ENCODE assay signal across 8 mouse cellular contexts in the genomic region with DNA sequence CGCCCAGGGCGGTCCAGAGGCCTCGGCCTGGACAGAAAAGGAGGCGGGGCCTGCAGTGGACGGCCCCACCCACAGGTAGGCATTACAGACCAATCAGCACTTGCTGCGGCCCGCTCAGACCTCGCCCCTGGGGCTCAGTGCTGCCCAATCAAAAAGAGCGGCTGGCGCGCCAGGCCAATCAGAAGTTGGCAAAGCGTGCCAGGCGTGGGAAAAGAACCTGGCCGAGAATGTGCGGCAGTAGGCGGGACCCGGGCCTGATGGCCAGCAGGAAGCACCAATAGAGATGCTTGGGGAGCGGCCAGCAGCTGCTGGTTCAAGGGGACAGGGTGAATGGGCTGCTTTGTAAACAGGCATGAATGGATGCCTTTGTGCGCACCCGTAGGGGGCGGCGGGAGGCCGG. TPM values are rescaled to one million over a fixed set of nuclear protein-coding genes. Genes with fewer than 3 reads are reported as not detected.
DNase-seq lines count a peak whose midpoint lies in the region; ATAC-seq lines count a peak whose summit lies in the region.

A gene (minus strand): TSS at position 41 of the 400 bp plus-strand sequence.

- peak; percentile 95 to 97 for DNase-seq in adrenal gland, adult (ENCODE audit: inconsistent age in 2 of 2, low spot score in 1 of 2)
- DNase-seq in cerebellum, postnatal 4 days (ENCODE audit: low spot score in 2 of 2): peak; percentile 84 to 89
- DNase-seq in frontal cortex, postnatal 36 days (ENCODE audit: low spot score in 2 of 2): peak; percentile 89 to 94
- peak; percentile 92 to 96 for DNase-seq in layer of hippocampus, postnatal 10 days (ENCODE audit: low spot score in 2 of 2)
- DNase-seq in ovary, postnatal 14 days (ENCODE audit: low spot score): peak; percentile 76
- DNase-seq in urinary bladder, postnatal 10 days (ENCODE audit: low spot score): peak; percentile 36

- no peaks in the 10 kb centered on the region for H3K36me3 ChIP-seq in hindbrain, embryonic 13.5 days
- H3K36me3 ChIP-seq in lung, embryonic 15.5 days: no peaks in the 10 kb centered on the region

- peak; percentile 96 for ATAC-seq in hindbrain, embryonic 13.5 days (ENCODE audit: low FRiP score)
- peak; percentile 84 for ATAC-seq in lung, embryonic 15.5 days (ENCODE audit: borderline replicate concordance, extremely low read depth, low FRiP score, low TSS enrichment)

- H3K4me3 ChIP-seq in hindbrain, embryonic 13.5 days: peak within 1 kb of the TSS; percentile 33
- H3K4me3 ChIP-seq in lung, embryonic 15.5 days: peak within 1 kb of the TSS; percentile 36

- H3K9me3 ChIP-seq in hindbrain, embryonic 13.5 days: no peaks in the 10 kb centered on the region
- no peaks in the 10 kb centered on the region for H3K9me3 ChIP-seq in lung, embryonic 15.5 days

- no peak within 1 kb of the TSS for H3K27ac ChIP-seq in hindbrain, embryonic 13.5 days
- H3K27ac ChIP-seq in lung, embryonic 15.5 days: peak within 1 kb of the TSS; percentile 87

- peaks cover 13% of the 10 kb centered on the region for H3K4me1 ChIP-seq in hindbrain, embryonic 13.5 days (replicated peaks)
- H3K4me1 ChIP-seq in lung, embryonic 15.5 days: peaks cover 15% of the 10 kb centered on the region; the same call in 1 of the 2 replicates

- H3K27me3 ChIP-seq in hindbrain, embryonic 13.5 days: peaks cover 65% of the 10 kb centered on the region
- peaks cover 13% of the 10 kb centered on the region; the same call in 1 of the 2 replicates for H3K27me3 ChIP-seq in lung, embryonic 15.5 days

- WGBS in hindbrain, embryonic 13.5 days: under 1% methylated on average over 23 of the region's 23 CpGs
- under 1% methylated on average over 23 of the region's 23 CpGs for WGBS in lung, embryonic 15.5 days

- H3K9ac ChIP-seq in hindbrain, embryonic 13.5 days: peak within 1 kb of the TSS; percentile 51; the same call in 1 of the 2 replicates
- no peak within 1 kb of the TSS for H3K9ac ChIP-seq in lung, embryonic 15.5 days

- H3K4me2 ChIP-seq in hindbrain, embryonic 13.5 days: peak within 1 kb of the TSS; percentile 57
- H3K4me2 ChIP-seq in lung, embryonic 15.5 days: peak within 1 kb of the TSS; percentile 50

RNA-seq across cellular contexts. Expression of the gene that starts here (rescaled TPM):
- 1.9 and 2.3 TPM in 2 replicates for polyA plus RNA-seq in hindbrain, embryonic 13.5 days (2015; fragmentation: Nextera tagmentation; extraction: Ambion mirVana)
- 10 to 100 TPM; 17.6 to 17.9 TPM for total RNA-seq in layer of hippocampus, postnatal 10 days (2021)
- polyA plus RNA-seq in lung, embryonic 15.5 days (2015; fragmentation: Nextera tagmentation; extraction: Ambion mirVana): 44.1 and 47.8 TPM in 2 replicates

Comparison
In these comparisons a context has a peak if more than half of its experiments do, and no peak if none do; other contexts are left out.
1. RNA of the gene that starts here (polyA plus RNA-seq): 44.1 to 47.8 TPM in lung, embryonic 15.5 days; 1.9 to 2.3 TPM in hindbrain, embryonic 13.5 days; every median in the first group is over 10 times any median in the second.
2. DNase-seq: peak in every context shown above with its lines; median percentile 96 in adrenal gland, adult; 94 in layer of hippocampus, postnatal 10 days; 92 in frontal cortex, postnatal 36 days; 86 in cerebellum, postnatal 4 days; 76 in ovary, postnatal 14 days; 36 in urinary bladder, postnatal 10 days.